Mouse (Mus musculus) midbrain, embryonic 14.5 days (tissue): ENCODE data around the gene 1700088E04Rik. TPM values are rescaled to one million over a fixed set of nuclear protein-coding genes. Genes with fewer than 3 reads are reported as not detected.

Source experiments
- ATAC-seq: fragments of 200-750 bp; cut with Nextera tagmentation; 2 replicates; pipeline ENCODE4 v1.8.0; 2017; ENCODE audit warnings: moderate number of reproducible peaks, moderate library complexity; ENCODE audit not compliant: low FRiP score, low TSS enrichment
- DNase-seq: peaks from one replicate; pipeline ENCODE4 v3.0.0-alpha.2; 2015
- H3K27ac ChIP-seq: fragments of 300-500 bp; sonication (generic); replicated peaks from 2 replicates; pipeline ENCODE4 v1.5.1; 2014; ENCODE audit warnings: mild to moderate bottlenecking, low read depth, low read length, moderate library complexity
- H3K27me3 ChIP-seq: fragments of 300-500 bp; sonication (generic); 2 replicates; pipeline ENCODE4 v1.6.1; 2014; ENCODE audit warnings: low read length, control low read depth, mixed read lengths; ENCODE audit not compliant: control insufficient read depth, insufficient read depth
- H3K36me3 ChIP-seq: fragments of 300-500 bp; sonication (generic); 2 replicates; pipeline ENCODE4 v1.6.1; 2014; ENCODE audit warnings: low read length, control low read depth; ENCODE audit not compliant: control insufficient read depth, insufficient read depth
- H3K4me1 ChIP-seq: fragments of 300-500 bp; sonication (generic); 2 replicates; pipeline ENCODE4 v1.6.1; 2014; ENCODE audit warnings: mild to moderate bottlenecking, antibody characterized with exemption, low read length, control low read depth; ENCODE audit not compliant: control insufficient read depth, insufficient read depth
- H3K4me2 ChIP-seq: fragments of 300-500 bp; sonication (generic); 2 replicates; pipeline ENCODE4 v1.6.1; 2014; ENCODE audit warnings: mild to moderate bottlenecking, low read length, moderate library complexity
- H3K4me3 ChIP-seq: fragments of 300-500 bp; sonication (generic); replicated peaks from 2 replicates; pipeline ENCODE4 v1.5.1; 2014; ENCODE audit warnings: low read depth, low read length
- H3K9ac ChIP-seq: fragments of 300-500 bp; sonication (generic); replicated peaks from 2 replicates; pipeline ENCODE4 v1.6.1; 2014; ENCODE audit warnings: mild to moderate bottlenecking, low read length, moderate library complexity
- H3K9me3 ChIP-seq: fragments of 300-500 bp; sonication (generic); 2 replicates; pipeline ENCODE4 v1.6.1; 2016; ENCODE audit warnings: low read length, control low read depth, mixed read lengths; ENCODE audit not compliant: control insufficient read depth
- WGBS: fragments of 180-500 bp; shearing (Covaris S2); extraction: QIAGEN DNeasy Blood & Tissue Kit; methylation state at CpG from one replicate; pipeline ENCODE4 v1.1.7; 2014; 5-methylcytosine and 5-hydroxymethylcytosine counted together
- polyA plus RNA-seq: library from polyadenylated mRNA; unstranded; fragments of >200 nt; fragmentation: Nextera tagmentation; extraction: Ambion mirVana; gene quantifications from 2 replicates; pipeline ENCODE4 v1.2.1, GENCODE M21; 2014

The 1700088E04Rik gene
- polyA plus RNA-seq, 1 experiment from 2014 or later: 14.0 TPM

- peaks cover 8% of the 10 kb centered on the region for H3K36me3 ChIP-seq
- H3K9me3 ChIP-seq: no peaks in the 10 kb centered on the region
- no peak overlapping the region for H3K4me2 ChIP-seq
- WGBS: 78% methylated on average over 4 of the region's 4 CpGs
- ATAC-seq: no peak
- H3K4me3 ChIP-seq: no peak overlapping the region
- H3K27ac ChIP-seq: no peak overlapping the region
- no peak overlapping the region for H3K9ac ChIP-seq
- H3K27me3 ChIP-seq: no peaks in the 10 kb centered on the region
- no peaks in the 10 kb centered on the region for H3K4me1 ChIP-seq
- DNase-seq: no peak
Observed at GRCm38 (mm10) chr15:79100391-79100790, 40.7 kb downstream of the 1700088E04Rik start.

GRCm38 (mm10) chr15:79099456-79099855 is 41.6 kb downstream of the 1700088E04Rik start:
- no peaks in the 10 kb centered on the region for H3K4me1 ChIP-seq
- DNase-seq (no peak), ATAC-seq (no peak)
- H3K4me3 ChIP-seq: no peak overlapping the region
- no peaks in the 10 kb centered on the region for H3K9me3 ChIP-seq
- H3K36me3 ChIP-seq: peaks cover 16% of the 10 kb centered on the region
- H3K4me2 ChIP-seq: no peak overlapping the region
- WGBS: 69% methylated on average over 4 of the region's 4 CpGs
- H3K27me3 ChIP-seq: no peaks in the 10 kb centered on the region
- no peak overlapping the region for H3K27ac ChIP-seq
- H3K9ac ChIP-seq: no peak overlapping the region

GRCm38 (mm10) chr15:79098868-79099267 is 42.2 kb downstream of the 1700088E04Rik start:
- H3K36me3 ChIP-seq: peaks cover 22% of the 10 kb centered on the region
- ATAC-seq: no peak
- no peak overlapping the region for H3K9ac ChIP-seq
- no peak overlapping the region for H3K27ac ChIP-seq
- WGBS: 56% methylated on average over 7 of the region's 7 CpGs
- no peaks in the 10 kb centered on the region for H3K27me3 ChIP-seq
- H3K9me3 ChIP-seq: no peaks in the 10 kb centered on the region
- no peaks in the 10 kb centered on the region for H3K4me1 ChIP-seq
- no peak overlapping the region for H3K4me2 ChIP-seq
- DNase-seq: no peak
- no peak overlapping the region for H3K4me3 ChIP-seq

GRCm38 (mm10) chr15:79098220-79098619 is 42.8 kb downstream of the 1700088E04Rik start:
- ATAC-seq (no peak), DNase-seq (no peak)
- Histone ChIP-seq H3K9ac (no peak overlapping the region), H3K27ac (no peak overlapping the region), H3K27me3 (no peaks in the 10 kb centered on the region), H3K9me3 (no peaks in the 10 kb centered on the region), H3K4me2 (no peak overlapping the region), H3K4me3 (no peak overlapping the region), H3K36me3 (peaks cover 28% of the 10 kb centered on the region), H3K4me1 (no peaks in the 10 kb centered on the region)
- WGBS: 76% methylated on average over 5 of the region's 5 CpGs

GRCm38 (mm10) chr15:79097611-79098025 is 43.4 kb downstream of the 1700088E04Rik start:
- no peak overlapping the region for H3K4me2 ChIP-seq
- ATAC-seq (no peak), DNase-seq (no peak)
- H3K4me3 ChIP-seq: no peak overlapping the region
- H3K27me3 ChIP-seq: no peaks in the 10 kb centered on the region
- 61% methylated on average over 6 of the region's 6 CpGs for WGBS
- H3K9ac ChIP-seq: no peak overlapping the region
- H3K4me1 ChIP-seq: no peaks in the 10 kb centered on the region
- H3K9me3 ChIP-seq: no peaks in the 10 kb centered on the region
- H3K36me3 ChIP-seq: peaks cover 34% of the 10 kb centered on the region
- H3K27ac ChIP-seq: no peak overlapping the region

GRCm38 (mm10) chr15:79097135-79097534 is 43.9 kb downstream of the 1700088E04Rik start:
- ATAC-seq: no peak
- H3K36me3 ChIP-seq: peaks cover 39% of the 10 kb centered on the region
- DNase-seq: no peak
- no peak overlapping the region for H3K27ac ChIP-seq
- no peak overlapping the region for H3K4me3 ChIP-seq
- no peaks in the 10 kb centered on the region for H3K4me1 ChIP-seq
- 60% methylated on average over 2 of the region's 2 CpGs for WGBS
- H3K4me2 ChIP-seq: no peak overlapping the region
- no peaks in the 10 kb centered on the region for H3K9me3 ChIP-seq
- no peaks in the 10 kb centered on the region for H3K27me3 ChIP-seq
- no peak overlapping the region for H3K9ac ChIP-seq

GRCm38 (mm10) chr15:79096556-79096955 is 44.5 kb downstream of the 1700088E04Rik start:
- Histone ChIP-seq H3K9ac (no peak overlapping the region), H3K36me3 (peaks cover 44% of the 10 kb centered on the region), H3K4me3 (no peak overlapping the region), H3K9me3 (no peaks in the 10 kb centered on the region), H3K27me3 (no peaks in the 10 kb centered on the region), H3K4me1 (no peaks in the 10 kb centered on the region), H3K27ac (no peak overlapping the region), H3K4me2 (no peak overlapping the region)
- DNase-seq (no peak), ATAC-seq (no peak)
- WGBS: 75% methylated on average over 3 of the region's 3 CpGs

- ATAC-seq: no peak
- WGBS: 86% methylated on average over 5 of the region's 5 CpGs
- peaks cover 55% of the 10 kb centered on the region for H3K36me3 ChIP-seq
Observed at GRCm38 (mm10) chr15:79095483-79095882, 45.6 kb downstream of the 1700088E04Rik start.

GRCm38 (mm10) chr15:79093083-79093839 is 47.8 kb downstream of the 1700088E04Rik start:
- Histone ChIP-seq H3K9ac (no peak overlapping the region), H3K9me3 (no peaks in the 10 kb centered on the region), H3K4me2 (no peak overlapping the region), H3K4me3 (no peak overlapping the region), H3K36me3 (peaks cover 77% of the 10 kb centered on the region), H3K27me3 (no peaks in the 10 kb centered on the region), H3K4me1 (no peaks in the 10 kb centered on the region), H3K27ac (no peak overlapping the region)
- DNase-seq (peak; percentile 15), ATAC-seq (no peak)
- 75% methylated on average over 7 of the region's 7 CpGs for WGBS

More at GRCm38 (mm10) chr15:79095483-79095882, 45.6 kb downstream of the 1700088E04Rik start:
- Histone ChIP-seq H3K4me1 (no peaks in the 10 kb centered on the region), H3K9me3 (no peaks in the 10 kb centered on the region), H3K27me3 (no peaks in the 10 kb centered on the region), H3K9ac (no peak overlapping the region), H3K27ac (no peak overlapping the region), H3K4me2 (no peak overlapping the region), H3K4me3 (no peak overlapping the region)
- DNase-seq: no peak
